Mouse (Mus musculus): ENCODE data around the gene Tmem220. TPM values are rescaled to one million over a fixed set of nuclear protein-coding genes. Genes with fewer than 3 reads are reported as not detected.

Tmem220 gene
- polyA plus RNA-seq, 1 experiment from 2014 or later: 6.6 TPM

- H3K27me3 ChIP-seq: no peaks in the 10 kb centered on the region
- CTCF ChIA-PET: interaction anchor here (1.0 to 1.2 kb wide), 2 partner anchors 12 to 14 kb away, joined by 4 to 5 read pairs; no protein-coding TSS in a partner anchor
- POLR2A ChIA-PET: no interaction called here
- ATAC-seq (no peak), DNase-seq (ENCODE audit: low read depth, low spot score) (no peak)
- in situ Hi-C loops (cut with MboI; ENCODE audit: low pct_unique_long_range_greater_than_20kb): no loop called here
- TF ChIP-seq CTCF (IDR thresholded peaks at IDR 0.05): no peak
Measured at GRCm38 (mm10) chr11:67061311-67061710, 36.4 kb downstream of the Tmem220 start.

GRCm38 (mm10) chr11:67062726-67063125 is 37.8 kb downstream of the Tmem220 start:
- no peak for ATAC-seq
- no peaks in the 10 kb centered on the region for H3K27me3 ChIP-seq
- no peak for DNase-seq (ENCODE audit: low read depth, low spot score)
- in situ Hi-C loops (cut with MboI; ENCODE audit: low pct_unique_long_range_greater_than_20kb): no loop called here
- ChIA-PET POLR2A (no interaction called here), CTCF (no interaction called here)
- no peak for TF ChIP-seq CTCF (IDR thresholded peaks at IDR 0.05)

GRCm38 (mm10) chr11:67067741-67068140 is 42.8 kb downstream of the Tmem220 start:
- H3K27me3 ChIP-seq: no peaks in the 10 kb centered on the region
- DNase-seq (ENCODE audit: low read depth, low spot score) (no peak), ATAC-seq (no peak)
- no peak for TF ChIP-seq CTCF (IDR thresholded peaks at IDR 0.05)
- ChIA-PET POLR2A (no interaction called here), CTCF (interaction anchor here (1.2 kb wide), 1 partner anchor 12 kb away, joined by 3 read pairs; no protein-coding TSS in a partner anchor)
- in situ Hi-C loops (cut with MboI; ENCODE audit: low pct_unique_long_range_greater_than_20kb): no loop called here

GRCm38 (mm10) chr11:67072615-67073130 is 47.7 kb downstream of the Tmem220 start:
- no peaks in the 10 kb centered on the region for H3K27me3 ChIP-seq
- no peak for DNase-seq (ENCODE audit: low read depth, low spot score)
- in situ Hi-C loops (cut with MboI; ENCODE audit: low pct_unique_long_range_greater_than_20kb): no loop called here

GRCm38 (mm10) chr11:67075036-67075435 is 50.1 kb downstream of the Tmem220 start:
- peak; percentile 12 for ATAC-seq
- no peak for TF ChIP-seq CTCF (IDR thresholded peaks at IDR 0.05)
- CTCF ChIA-PET: interaction anchor here (1.1 to 3.6 kb wide), 4 partner anchors 10 to 49 kb away, joined by 4 to 14 read pairs (median 4); no protein-coding TSS in a partner anchor
- H3K27me3 ChIP-seq: no peaks in the 10 kb centered on the region
- POLR2A ChIA-PET: no interaction called here
- in situ Hi-C loops (cut with MboI; ENCODE audit: low pct_unique_long_range_greater_than_20kb): no loop called here
- DNase-seq (ENCODE audit: low read depth, low spot score): no peak

More at GRCm38 (mm10) chr11:67072615-67073130, 47.7 kb downstream of the Tmem220 start:
- CTCF ChIA-PET: no interaction called here
- POLR2A ChIA-PET: no interaction called here
- no peak for ATAC-seq
- TF ChIP-seq CTCF (IDR thresholded peaks at IDR 0.05): no peak

- POLR2A ChIA-PET: interaction anchor here (0.8 kb wide), 1 partner anchor 31 kb away, joined by 3 read pairs; no protein-coding TSS in a partner anchor
- ATAC-seq (no peak), DNase-seq (ENCODE audit: low read depth, low spot score) (no peak)
- CTCF ChIA-PET: interaction anchor here (3.6 kb wide), 1 partner anchor 9 kb away, joined by 14 read pairs; no protein-coding TSS in a partner anchor
- no peak for TF ChIP-seq CTCF (IDR thresholded peaks at IDR 0.05)
- in situ Hi-C loops (cut with MboI; ENCODE audit: low pct_unique_long_range_greater_than_20kb): no loop called here
- H3K27me3 ChIP-seq: no peaks in the 10 kb centered on the region
Measured at GRCm38 (mm10) chr11:67076781-67077180, 51.8 kb downstream of the Tmem220 start.

GRCm38 (mm10) chr11:67077435-67077834 is 52.5 kb downstream of the Tmem220 start:
- ChIA-PET CTCF (interaction anchor here (1.3 kb wide), 1 partner anchor 51 kb away, joined by 4 read pairs; no protein-coding TSS in a partner anchor), POLR2A (no interaction called here)
- in situ Hi-C loops (cut with MboI; ENCODE audit: low pct_unique_long_range_greater_than_20kb): no loop called here
- ATAC-seq (no peak), DNase-seq (ENCODE audit: low read depth, low spot score) (no peak)
- no peaks in the 10 kb centered on the region for H3K27me3 ChIP-seq
- no peak for TF ChIP-seq CTCF (IDR thresholded peaks at IDR 0.05)

- no peaks in the 10 kb centered on the region for H3K27me3 ChIP-seq
- no peak for ATAC-seq
- CTCF ChIA-PET: interaction anchor here (1.3 kb wide), 1 partner anchor 51 kb away, joined by 4 read pairs; no protein-coding TSS in a partner anchor
- no peak for TF ChIP-seq CTCF (IDR thresholded peaks at IDR 0.05)
- POLR2A ChIA-PET: no interaction called here
- in situ Hi-C loops (cut with MboI; ENCODE audit: low pct_unique_long_range_greater_than_20kb): no loop called here
- DNase-seq (ENCODE audit: low read depth, low spot score): no peak
Measured at GRCm38 (mm10) chr11:67078000-67078399, 53.0 kb downstream of the Tmem220 start, which contains the start of gene Myh3. Myh3 (plus strand) TSS chr11:67078300.

- no peak for TF ChIP-seq CTCF (IDR thresholded peaks at IDR 0.05)
- H3K27me3 ChIP-seq: peaks cover 4% of the 10 kb centered on the region
- no peak for DNase-seq (ENCODE audit: low read depth, low spot score)
- ATAC-seq: no peak
- ChIA-PET POLR2A (no interaction called here), CTCF (interaction anchor here (1.8 kb wide), 1 partner anchor 9 kb away, joined by 5 read pairs; no protein-coding TSS in a partner anchor)
- in situ Hi-C loops (cut with MboI; ENCODE audit: low pct_unique_long_range_greater_than_20kb): no loop called here
Measured at GRCm38 (mm10) chr11:67078888-67079287, 53.9 kb downstream of the Tmem220 start.

- ATAC-seq (no peak), DNase-seq (ENCODE audit: low read depth, low spot score) (no peak)
- in situ Hi-C loops (cut with MboI; ENCODE audit: low pct_unique_long_range_greater_than_20kb): loop anchor here (5.0 kb wide), 2 partner anchors 52 to 172 kb away; partner anchors contain the start of gene Tmem220
- peaks cover 6% of the 10 kb centered on the region for H3K27me3 ChIP-seq
- CTCF ChIA-PET: interaction anchor here (1.1 to 1.8 kb wide), 2 partner anchors 10 to 12 kb away, joined by 3 to 5 read pairs; no protein-coding TSS in a partner anchor
- POLR2A ChIA-PET: no interaction called here
- TF ChIP-seq CTCF (IDR thresholded peaks at IDR 0.05): no peak
Measured at GRCm38 (mm10) chr11:67079740-67080139, 54.8 kb downstream of the Tmem220 start.

- in situ Hi-C loops (cut with MboI; ENCODE audit: low pct_unique_long_range_greater_than_20kb): loop anchor here (5.0 kb wide), 2 partner anchors 53 to 173 kb away; partner anchors contain the start of gene Tmem220
- CTCF ChIA-PET: interaction anchor here (1.1 to 1.8 kb wide), 2 partner anchors 10 to 12 kb away, joined by 3 to 5 read pairs; no protein-coding TSS in a partner anchor
Measured at GRCm38 (mm10) chr11:67080168-67080567, 55.2 kb downstream of the Tmem220 start.

More at GRCm38 (mm10) chr11:67080168-67080567, 55.2 kb downstream of the Tmem220 start:
- TF ChIP-seq CTCF (IDR thresholded peaks at IDR 0.05): peak; percentile 84
- peak; percentile 67 for ATAC-seq
- H3K27me3 ChIP-seq: peaks cover 6% of the 10 kb centered on the region
- DNase-seq (ENCODE audit: low read depth, low spot score): no peak
- POLR2A ChIA-PET: no interaction called here

Data from Patski (cell line).